Mouse (Mus musculus) hindbrain, embryonic 16.5 days (tissue): Measurements from ENCODE around the gene Ceacam16. TPM values are rescaled to one million over a fixed set of nuclear protein-coding genes. Genes with fewer than 3 reads are reported as not detected.

ENCODE experiments used
- ATAC-seq: fragments of 200-750 bp; cut with Nextera tagmentation; 2 replicates; pipeline ENCODE4 v1.8.0; 2017; ENCODE audit warnings: moderate TSS enrichment, moderate library complexity
- H3K27ac ChIP-seq: fragments of 300-500 bp; sonication (generic); 2 replicates; pipeline ENCODE4 v1.5.1; 2014; ENCODE audit warnings: low read depth, mild to moderate bottlenecking, control low read depth, low read length, moderate library complexity
- H3K27me3 ChIP-seq: fragments of 300-500 bp; sonication (generic); replicated peaks from 2 replicates; pipeline ENCODE4 v1.6.1; 2014; ENCODE audit warnings: low read length; ENCODE audit not compliant: control insufficient read depth, insufficient read depth
- H3K36me3 ChIP-seq: fragments of 300-500 bp; sonication (generic); 2 replicates; pipeline ENCODE4 v1.6.1; 2014; ENCODE audit warnings: mild to moderate bottlenecking, low read length, moderate library complexity, mixed read lengths; ENCODE audit not compliant: control insufficient read depth, insufficient read depth
- H3K4me1 ChIP-seq: fragments of 300-500 bp; sonication (generic); 2 replicates; pipeline ENCODE4 v1.6.1; 2014; ENCODE audit warnings: low read depth, low read length; ENCODE audit not compliant: control insufficient read depth, insufficient read depth
- H3K4me2 ChIP-seq: fragments of 300-500 bp; sonication (generic); 2 replicates; pipeline ENCODE4 v1.6.1; 2014; ENCODE audit warnings: mild to moderate bottlenecking, low read length, control low read depth, moderate library complexity
- H3K4me3 ChIP-seq: fragments of 300-500 bp; sonication (generic); 2 replicates; pipeline ENCODE4 v1.5.1; 2014; ENCODE audit warnings: mild to moderate bottlenecking, low read length, control low read depth, moderate library complexity
- H3K9ac ChIP-seq: fragments of 300-500 bp; sonication (generic); 2 replicates; pipeline ENCODE4 v1.6.1; 2014; ENCODE audit warnings: low read depth, mild to moderate bottlenecking, control low read depth, low read length, moderate library complexity
- H3K9me3 ChIP-seq: fragments of 300-500 bp; sonication (generic); 2 replicates; pipeline ENCODE4 v1.6.1; 2014; ENCODE audit warnings: mild to moderate bottlenecking, low read length, moderate library complexity; ENCODE audit not compliant: control insufficient read depth
- WGBS: fragments of 180-500 bp; shearing (Covaris S2); extraction: QIAGEN DNeasy Blood & Tissue Kit; methylation state at CpG from one replicate; pipeline ENCODE4 v1.1.7; 2014; 5-methylcytosine and 5-hydroxymethylcytosine counted together
- polyA plus RNA-seq: library from polyadenylated mRNA; unstranded; fragments of >200 nt; fragmentation: Nextera tagmentation; extraction: Ambion mirVana; gene quantifications from 2 replicates; pipeline ENCODE4 v1.2.1, GENCODE M21; 2015

The Ceacam16 gene
- polyA plus RNA-seq, 1 experiment from 2014 or later: 1.4 TPM

DNA sequence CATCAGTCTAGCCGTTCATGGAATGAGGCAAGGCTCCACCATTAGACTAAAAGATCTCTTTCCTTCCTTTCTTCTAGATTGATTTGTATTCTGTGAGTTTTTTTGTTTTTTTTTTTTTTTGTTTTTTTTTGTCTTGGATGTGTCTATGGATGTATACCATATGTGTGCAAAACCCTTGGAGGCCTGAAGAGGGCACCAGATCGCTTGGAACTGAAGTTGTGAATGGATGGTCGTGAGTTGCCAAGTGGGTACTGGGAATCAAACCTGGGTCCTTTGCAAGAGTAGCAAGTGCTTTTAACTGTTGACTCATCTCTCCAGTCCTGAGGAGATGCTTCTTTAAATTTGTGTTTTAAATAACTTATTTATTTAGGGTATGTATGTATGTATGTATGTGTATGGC is 27.0 kb downstream of the Ceacam16 start:
- no peak overlapping the region for H3K4me2 ChIP-seq
- no peak overlapping the region for H3K9ac ChIP-seq
- no peak for ATAC-seq
- H3K9me3 ChIP-seq: no peaks in the 10 kb centered on the region
- no peak overlapping the region for H3K27ac ChIP-seq
- no peaks in the 10 kb centered on the region for H3K36me3 ChIP-seq
- H3K4me3 ChIP-seq: no peak overlapping the region
- H3K4me1 ChIP-seq: no peaks in the 10 kb centered on the region
- 55% methylated on average over 3 of the region's 3 CpGs for WGBS
- no peaks in the 10 kb centered on the region for H3K27me3 ChIP-seq

- no peaks in the 10 kb centered on the region for H3K27me3 ChIP-seq
- no peak overlapping the region for H3K4me2 ChIP-seq
- H3K9ac ChIP-seq: no peak overlapping the region
- H3K4me1 ChIP-seq: no peaks in the 10 kb centered on the region
- no peak overlapping the region for H3K27ac ChIP-seq
- H3K4me3 ChIP-seq: no peak overlapping the region
- 53% methylated on average over 9 of the region's 9 CpGs for WGBS
- no peaks in the 10 kb centered on the region for H3K36me3 ChIP-seq
- no peak for ATAC-seq
- no peaks in the 10 kb centered on the region for H3K9me3 ChIP-seq
Measured at GRCm38 (mm10) chr7:19831837-19832236, 29.3 kb downstream of the Ceacam16 start.

GRCm38 (mm10) chr7:19830682-19831156 is 30.4 kb downstream of the Ceacam16 start:
- no peak for ATAC-seq
- Histone ChIP-seq H3K4me2 (no peak overlapping the region), H3K4me1 (no peaks in the 10 kb centered on the region), H3K9me3 (no peaks in the 10 kb centered on the region), H3K4me3 (no peak overlapping the region), H3K27me3 (no peaks in the 10 kb centered on the region), H3K27ac (no peak overlapping the region), H3K9ac (no peak overlapping the region), H3K36me3 (no peaks in the 10 kb centered on the region)
- WGBS: 43% methylated on average over 13 of the region's 13 CpGs

GRCm38 (mm10) chr7:19829694-19830093 is 31.4 kb downstream of the Ceacam16 start:
- WGBS: 86% methylated on average over 3 of the region's 3 CpGs
- no peak overlapping the region for H3K27ac ChIP-seq
- ATAC-seq: no peak

DNA sequence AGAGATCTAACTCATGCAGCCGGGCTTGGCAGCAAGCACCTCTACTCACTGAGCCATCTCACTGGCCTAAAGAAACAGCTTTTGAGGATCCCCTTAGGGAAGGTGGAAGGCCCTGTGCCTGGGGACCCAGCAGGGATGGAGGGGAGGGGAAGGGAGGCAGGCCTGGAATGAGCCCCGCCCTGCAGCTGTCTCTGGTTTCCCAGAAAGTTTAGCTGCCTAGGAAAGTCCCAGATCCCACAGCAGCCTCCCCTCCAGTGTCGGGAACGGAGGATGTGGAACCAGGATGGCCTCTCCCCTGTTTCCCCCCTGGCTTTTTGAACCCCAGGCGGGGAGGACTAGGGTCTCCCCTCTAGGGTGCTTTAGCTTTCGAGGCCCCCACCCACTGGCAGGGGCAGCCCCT is 34.3 kb downstream of the Ceacam16 start:
- Histone ChIP-seq H3K36me3 (no peaks in the 10 kb centered on the region), H3K27ac (no peak overlapping the region), H3K4me3 (no peak overlapping the region), H3K9me3 (no peaks in the 10 kb centered on the region), H3K4me1 (peaks cover 6% of the 10 kb centered on the region), H3K27me3 (peaks cover 28% of the 10 kb centered on the region), H3K4me2 (no peak overlapping the region), H3K9ac (no peak overlapping the region)
- 39% methylated on average over 6 of the region's 6 CpGs for WGBS
- no peak for ATAC-seq

More at GRCm38 (mm10) chr7:19829694-19830093, 31.4 kb downstream of the Ceacam16 start:
- H3K36me3 ChIP-seq: no peaks in the 10 kb centered on the region
- no peaks in the 10 kb centered on the region for H3K9me3 ChIP-seq
- no peak overlapping the region for H3K4me2 ChIP-seq
- H3K9ac ChIP-seq: no peak overlapping the region
- H3K4me1 ChIP-seq: no peaks in the 10 kb centered on the region
- no peak overlapping the region for H3K4me3 ChIP-seq
- H3K27me3 ChIP-seq: peaks cover 2% of the 10 kb centered on the region

- H3K9me3 ChIP-seq: no peaks in the 10 kb centered on the region; the same call in 1 of the 2 replicates
- peaks cover 39% of the 10 kb centered on the region for H3K27me3 ChIP-seq
- H3K9ac ChIP-seq: no peak overlapping the region
- H3K4me2 ChIP-seq: peak overlapping the region; percentile 3; the same call in 1 of the 2 replicates
- peak; percentile 48; the same call in 1 of the 2 replicates for ATAC-seq
- H3K4me3 ChIP-seq: no peak overlapping the region
- H3K4me1 ChIP-seq: peaks cover 6% of the 10 kb centered on the region
- WGBS: 24% methylated on average over 25 of the region's 26 CpGs
- H3K36me3 ChIP-seq: no peaks in the 10 kb centered on the region
- no peak overlapping the region for H3K27ac ChIP-seq
Measured at GRCm38 (mm10) chr7:19824182-19824973, 36.7 kb downstream of the Ceacam16 start.

GRCm38 (mm10) chr7:19823256-19824181 is 37.6 kb downstream of the Ceacam16 start:
- no peak for ATAC-seq
- H3K4me3 ChIP-seq: no peak overlapping the region
- H3K4me1 ChIP-seq: peaks cover 6% of the 10 kb centered on the region
- H3K27ac ChIP-seq: no peak overlapping the region
- peaks cover 42% of the 10 kb centered on the region for H3K27me3 ChIP-seq
- H3K9me3 ChIP-seq: no peaks in the 10 kb centered on the region; the same call in 1 of the 2 replicates
- peak overlapping the region; percentile 3; the same call in 1 of the 2 replicates for H3K4me2 ChIP-seq
- no peaks in the 10 kb centered on the region for H3K36me3 ChIP-seq
- no peak overlapping the region for H3K9ac ChIP-seq
- WGBS: 22% methylated on average over 16 of the region's 16 CpGs

GRCm38 (mm10) chr7:19822604-19823058 is 38.5 kb downstream of the Ceacam16 start, which contains the start of gene Bcl3:
Gene Bcl3, minus strand, starts transcription at chr7:19822770.
- H3K4me3 ChIP-seq: peak within 1 kb of the TSS; percentile 36
- H3K9ac ChIP-seq: peak within 1 kb of the TSS; percentile 55
- no peak within 1 kb of the TSS for H3K27ac ChIP-seq
- peaks cover 6% of the 10 kb centered on the region for H3K4me1 ChIP-seq
- peaks cover 42% of the 10 kb centered on the region for H3K27me3 ChIP-seq
- no peak for ATAC-seq
- H3K4me2 ChIP-seq: peak within 1 kb of the TSS; percentile 60
- WGBS: 2% methylated on average over 30 of the region's 42 CpGs
- no peaks in the 10 kb centered on the region for H3K36me3 ChIP-seq
- no peaks in the 10 kb centered on the region; the same call in 1 of the 2 replicates for H3K9me3 ChIP-seq
